Mouse (Mus musculus): ENCODE data around the gene Auts2. TPM values are rescaled to one million over a fixed set of nuclear protein-coding genes. Genes with fewer than 3 reads are reported as not detected.

Auts2 gene
- total RNA-seq, 1 experiment from 2014 or later = 10.4 TPM

DNA sequence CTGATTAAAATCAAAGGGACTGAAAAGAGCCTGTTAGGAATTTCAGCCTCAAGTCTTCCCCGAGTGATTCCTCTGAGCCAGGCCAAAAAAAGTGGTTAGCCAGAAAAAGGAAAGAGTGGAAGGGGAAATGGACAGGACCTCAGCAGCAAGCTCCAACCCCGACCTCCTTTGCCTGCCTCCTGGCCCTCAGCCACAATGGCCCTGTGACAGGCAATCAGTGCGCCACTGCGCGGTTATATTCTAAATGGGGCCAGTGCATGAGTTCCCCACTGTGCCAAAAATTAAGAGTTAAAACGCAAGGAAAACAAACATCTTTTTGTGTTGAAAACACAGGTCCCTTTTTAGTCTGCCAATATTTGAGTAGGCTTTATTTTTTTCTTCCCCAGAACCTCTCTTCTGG, 755.1 kb downstream of the Auts2 start:
- no peak for ATAC-seq (replicated peaks; ENCODE audit: low read depth, poor library complexity, severe bottlenecking)

GRCm38 (mm10) chr5:131783241-131783640, 759.9 kb downstream of the Auts2 start:
- ATAC-seq (replicated peaks; ENCODE audit: low read depth, poor library complexity, severe bottlenecking) = no peak

GRCm38 (mm10) chr5:131781063-131781462, 762.1 kb downstream of the Auts2 start:
- no peak for ATAC-seq (replicated peaks; ENCODE audit: low read depth, poor library complexity, severe bottlenecking)

DNA sequence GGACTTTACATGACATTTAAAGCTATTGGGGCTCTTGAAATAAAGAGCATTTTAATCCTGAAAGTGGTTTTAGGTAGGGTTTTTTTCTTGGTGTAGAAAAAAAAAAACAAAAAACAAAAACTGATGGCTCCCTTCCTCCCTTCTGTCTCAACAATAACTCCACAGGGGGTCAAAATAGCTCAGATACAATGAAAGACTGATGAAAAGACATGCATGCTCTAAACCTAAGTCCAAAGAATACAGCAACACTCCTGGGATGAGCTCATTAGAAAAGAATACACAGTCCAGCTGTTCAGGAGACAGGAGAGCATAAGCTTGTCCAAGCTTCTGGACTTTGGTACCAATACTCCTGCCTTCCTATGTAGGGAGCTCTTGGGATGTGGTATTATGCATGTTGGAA, 764.0 kb downstream of the Auts2 start:
- ATAC-seq (replicated peaks; ENCODE audit: low read depth, poor library complexity, severe bottlenecking) = no peak

- no peak for ATAC-seq (replicated peaks; ENCODE audit: low read depth, poor library complexity, severe bottlenecking)
Observed at GRCm38 (mm10) chr5:131775672-131776071, 767.5 kb downstream of the Auts2 start.

DNA sequence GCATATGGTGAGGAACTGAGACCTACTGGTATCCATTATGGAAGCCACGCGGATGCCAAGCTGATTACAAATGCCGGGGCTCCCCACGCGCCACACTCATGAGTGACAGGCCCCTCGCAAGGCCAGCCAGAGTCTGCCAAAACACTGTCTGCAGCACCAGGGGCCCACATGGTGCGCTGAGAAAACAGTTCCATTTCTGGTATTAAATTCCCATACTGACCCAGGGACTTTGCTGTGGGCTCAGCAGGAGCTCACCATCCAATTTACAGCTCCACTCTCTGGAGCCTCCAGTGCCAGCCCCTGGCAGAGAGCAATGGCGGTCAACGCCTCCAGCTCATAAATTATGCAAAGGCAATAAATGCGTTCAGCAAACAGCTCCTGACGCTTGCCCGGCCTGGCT, 767.9 kb downstream of the Auts2 start:
- no peak for ATAC-seq (replicated peaks; ENCODE audit: low read depth, poor library complexity, severe bottlenecking)

DNA sequence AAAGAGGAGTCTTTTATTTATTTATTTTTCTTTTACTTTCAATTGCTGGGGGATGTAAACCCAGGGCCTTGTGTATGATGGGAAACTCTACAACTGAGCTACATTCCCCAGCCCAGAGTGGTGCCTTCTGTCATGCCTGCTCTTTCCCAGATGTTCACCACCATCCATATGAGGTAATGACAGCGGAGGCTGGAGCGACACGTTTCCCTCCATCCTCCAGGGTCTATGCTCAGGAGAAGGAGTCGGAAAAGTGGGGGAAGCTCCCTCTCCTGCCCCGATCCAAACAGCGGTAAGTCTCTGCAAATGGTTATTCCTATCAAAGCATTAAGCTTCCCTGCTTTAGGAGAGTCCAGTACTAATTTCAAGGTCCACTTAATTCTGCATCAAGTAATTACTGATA, 768.4 kb downstream of the Auts2 start:
- no peak for ATAC-seq (replicated peaks; ENCODE audit: low read depth, poor library complexity, severe bottlenecking)

GRCm38 (mm10) chr5:131772616-131773015, 770.5 kb downstream of the Auts2 start:
- no peak for ATAC-seq (replicated peaks; ENCODE audit: low read depth, poor library complexity, severe bottlenecking)

DNA sequence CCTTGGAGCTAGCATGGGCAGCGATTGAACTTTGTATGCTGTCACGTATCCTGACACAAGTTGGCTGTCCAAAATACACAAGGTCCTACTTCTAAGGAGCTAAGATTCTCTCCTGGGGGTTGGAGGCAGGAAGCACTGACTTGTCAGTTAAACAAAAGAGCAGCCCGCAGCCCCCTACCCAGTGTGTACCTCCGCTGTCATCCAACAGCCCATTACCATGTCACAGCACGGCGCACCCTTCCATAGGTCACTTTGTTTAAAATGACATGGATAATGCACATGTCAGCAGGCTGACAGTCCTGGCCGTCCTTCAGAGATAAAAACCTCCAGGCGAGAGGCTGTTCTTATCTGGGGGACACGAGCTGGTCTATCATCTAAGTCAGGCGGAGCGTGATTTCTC, 773.9 kb downstream of the Auts2 start:
- no peak for ATAC-seq (replicated peaks; ENCODE audit: low read depth, poor library complexity, severe bottlenecking)

- ATAC-seq (replicated peaks; ENCODE audit: low read depth, poor library complexity, severe bottlenecking) = no peak
Observed at GRCm38 (mm10) chr5:131767699-131768264, 775.4 kb downstream of the Auts2 start.

GRCm38 (mm10) chr5:131767176-131767575, 776.0 kb downstream of the Auts2 start:
- ATAC-seq (replicated peaks; ENCODE audit: low read depth, poor library complexity, severe bottlenecking) = no peak

GRCm38 (mm10) chr5:131759432-131759831, 783.7 kb downstream of the Auts2 start:
- ATAC-seq (replicated peaks; ENCODE audit: low read depth, poor library complexity, severe bottlenecking) = no peak

DNA sequence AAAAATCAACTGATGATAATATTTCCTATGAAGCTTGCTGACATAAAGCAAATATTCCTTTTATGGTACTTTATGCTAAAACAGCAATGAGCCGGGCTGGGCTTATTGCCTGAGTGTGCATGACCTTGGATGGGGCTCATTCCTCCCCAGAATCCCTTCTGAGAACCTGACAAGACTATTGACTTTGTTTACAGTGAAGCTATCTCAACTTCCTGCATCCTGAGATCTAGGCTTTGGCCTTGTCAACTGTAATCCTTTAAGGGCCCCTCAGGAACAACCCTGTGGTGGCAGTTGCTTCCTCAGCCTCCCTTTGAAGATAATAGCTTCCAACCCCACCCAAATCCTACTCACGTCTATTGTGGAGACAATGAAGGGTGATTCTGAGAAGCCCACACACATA, 792.8 kb downstream of the Auts2 start:
- no peak for ATAC-seq (replicated peaks; ENCODE audit: low read depth, poor library complexity, severe bottlenecking)

- no peak for ATAC-seq (replicated peaks; ENCODE audit: low read depth, poor library complexity, severe bottlenecking)
Observed at GRCm38 (mm10) chr5:131749211-131749610, 793.9 kb downstream of the Auts2 start.

DNA sequence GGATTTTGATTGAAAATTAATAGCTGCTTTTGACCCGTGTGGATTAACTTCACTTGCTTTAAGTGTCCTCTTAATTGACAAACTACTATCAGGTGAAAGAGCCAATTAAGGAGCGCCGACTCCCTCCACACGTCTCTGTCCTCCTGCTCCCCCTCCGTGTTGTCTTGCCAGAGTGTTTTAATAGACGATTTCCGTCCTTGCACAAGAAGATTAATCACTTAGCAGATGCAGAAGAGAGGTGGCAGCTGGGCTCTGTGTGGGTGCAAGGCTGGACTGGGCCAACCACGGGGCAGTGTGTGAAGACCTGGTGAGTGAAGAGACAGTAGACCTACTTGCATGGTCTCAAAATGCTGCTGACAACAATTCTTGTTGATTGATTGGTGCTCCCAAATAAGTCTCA, 800.1 kb downstream of the Auts2 start:
- no peak for ATAC-seq (replicated peaks; ENCODE audit: low read depth, poor library complexity, severe bottlenecking)

- no peak for ATAC-seq (replicated peaks; ENCODE audit: low read depth, poor library complexity, severe bottlenecking)
Observed at GRCm38 (mm10) chr5:131737476-131737875, 805.7 kb downstream of the Auts2 start.

DNA sequence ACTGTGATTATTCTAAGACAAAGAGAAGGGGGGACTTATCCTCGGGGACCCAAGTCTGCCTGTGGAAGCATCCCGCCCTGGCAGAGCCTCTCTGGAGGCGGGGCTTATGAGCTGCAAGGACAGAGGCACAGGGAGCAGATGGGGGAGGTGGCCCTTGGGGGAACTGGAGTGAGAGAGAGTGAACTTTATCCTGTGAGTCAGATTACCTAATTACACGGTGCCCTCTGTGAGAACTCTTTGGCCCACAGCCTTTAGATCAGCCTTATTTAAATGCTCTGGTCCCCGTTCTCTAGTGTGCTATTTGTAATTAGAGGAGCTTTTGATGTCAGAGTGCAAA, 809.9 kb downstream of the Auts2 start:
- no peak for ATAC-seq (replicated peaks; ENCODE audit: low read depth, poor library complexity, severe bottlenecking)

DNA sequence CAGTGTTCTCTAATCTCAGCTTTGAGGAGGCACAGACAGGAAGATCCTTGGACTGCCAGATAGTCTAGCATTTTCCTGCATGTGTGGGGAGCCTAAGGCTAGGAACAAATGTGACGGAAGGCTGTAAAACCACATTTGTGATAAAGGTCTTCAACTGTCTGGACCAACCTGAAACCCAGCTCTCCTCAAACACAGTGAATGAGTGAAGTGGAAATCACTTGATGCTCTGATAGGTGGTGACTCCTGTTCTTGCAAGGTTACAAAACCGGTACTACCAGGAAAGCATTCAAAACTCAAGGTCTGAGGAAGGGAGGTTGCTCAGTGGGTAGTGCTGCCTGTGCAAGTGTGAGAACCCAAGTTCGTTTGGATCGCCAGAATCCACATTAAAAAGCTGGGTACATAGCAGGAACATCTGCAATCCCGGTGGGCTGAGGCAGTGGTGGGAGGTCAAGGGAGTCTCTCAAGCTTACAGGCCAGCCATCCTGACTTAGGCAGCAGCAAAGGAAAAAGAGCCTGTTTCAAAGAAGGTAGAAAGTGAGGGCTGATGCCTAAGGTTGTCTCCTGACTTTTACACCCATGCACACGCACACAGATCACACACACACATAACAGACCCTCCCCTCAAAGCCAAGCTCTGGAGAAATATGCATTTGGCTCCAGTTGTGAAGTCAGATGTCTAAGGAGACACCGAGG, 810.4 kb downstream of the Auts2 start:
- peak; percentile 58 for ATAC-seq (replicated peaks; ENCODE audit: low read depth, poor library complexity, severe bottlenecking)

- no peak for ATAC-seq (replicated peaks; ENCODE audit: low read depth, poor library complexity, severe bottlenecking)
Observed at GRCm38 (mm10) chr5:131729456-131729855, 813.7 kb downstream of the Auts2 start.

- no peak for ATAC-seq (replicated peaks; ENCODE audit: low read depth, poor library complexity, severe bottlenecking)
Observed at GRCm38 (mm10) chr5:131727909-131728308, 815.2 kb downstream of the Auts2 start.

DNA sequence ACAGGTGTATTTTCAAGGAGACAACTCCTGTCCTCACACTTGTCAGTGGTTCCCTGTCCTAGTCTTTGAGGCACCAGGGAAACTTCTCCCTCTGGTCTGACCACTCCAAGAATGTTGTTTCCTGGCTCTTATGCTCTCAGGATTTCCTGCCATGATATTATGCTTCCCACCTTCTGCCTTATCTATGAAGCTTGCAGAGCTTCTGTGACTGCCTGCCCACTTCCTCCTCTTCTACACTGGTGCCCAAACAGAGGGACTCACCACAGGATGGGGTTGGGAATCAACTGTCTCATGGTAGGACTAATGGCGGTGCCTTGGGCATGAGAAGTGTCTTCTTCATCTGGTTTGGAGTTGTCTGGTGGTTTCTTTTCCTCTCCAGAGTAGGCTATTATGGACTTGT, 818.6 kb downstream of the Auts2 start:
- ATAC-seq (replicated peaks; ENCODE audit: low read depth, poor library complexity, severe bottlenecking) = peak; percentile 83

DNA sequence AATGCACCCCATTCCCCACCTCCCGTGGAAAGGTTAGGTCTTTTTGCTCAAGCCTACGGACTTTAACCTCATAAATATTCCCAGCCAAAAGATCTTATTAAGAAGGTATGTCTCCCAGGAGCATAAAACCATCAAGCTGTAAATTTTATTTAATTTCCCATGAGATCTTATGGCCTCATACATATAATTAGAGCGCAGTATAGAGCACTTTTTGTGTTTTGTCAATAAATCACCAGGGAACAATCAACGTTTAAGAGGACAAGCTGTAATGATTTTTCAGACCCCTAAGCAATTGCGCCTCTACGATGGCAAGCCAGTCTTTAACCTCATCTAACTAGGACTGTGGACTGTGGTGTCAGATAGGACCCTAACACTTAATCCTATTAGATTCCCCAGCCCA, 820.4 kb downstream of the Auts2 start:
- ATAC-seq (replicated peaks; ENCODE audit: low read depth, poor library complexity, severe bottlenecking) = no peak
